Mouse (Mus musculus): Measurements from ENCODE around the gene Gal3st4. TPM values are rescaled to one million over a fixed set of nuclear protein-coding genes. Genes with fewer than 3 reads are reported as not detected.
"Not testable (repeated sequence)": the region's sequence is repeated elsewhere in the genome, so short reads cannot be mapped to it uniquely, and the experiment has no call there.

Gene Gal3st4
- polyA plus RNA-seq, 1 experiment, result not detected

DNA sequence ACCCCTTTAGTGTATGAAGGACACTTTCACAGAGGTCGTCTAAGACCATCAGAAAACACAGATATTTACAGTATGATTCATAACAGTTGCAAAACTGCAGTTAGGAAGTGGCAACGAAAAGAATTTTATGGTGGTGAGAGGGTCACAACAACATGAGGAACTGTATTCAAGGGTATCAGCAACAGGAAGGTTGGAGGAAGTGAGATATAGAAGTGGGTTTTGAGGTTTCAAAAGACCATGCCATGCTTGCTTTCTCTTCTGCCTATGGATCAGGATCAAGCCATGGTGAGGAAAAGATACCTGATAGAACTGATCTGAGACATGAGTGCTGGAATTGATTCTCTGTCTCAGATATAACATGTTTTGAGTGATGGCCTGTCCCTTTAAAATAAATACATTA, 45.3 kb downstream of the Gal3st4 start:
- Histone ChIP-seq H3K27me3 (replicated peaks) (peaks cover 26% of the 10 kb centered on the region), H3K36me3 (replicated peaks; ENCODE audit: low read length) (no peaks in the 10 kb centered on the region), H3K9me3 (no peaks in the 10 kb centered on the region), H3K4me1 (peaks cover 51% of the 10 kb centered on the region), H3K4me3 (replicated peaks) (peak overlapping the region; percentile 57)
- peak; percentile 76; the same call in 1 of the 2 replicates for TF ChIP-seq FLI1 (IDR thresholded peaks at IDR 0.05; ENCODE audit: low read length)
- TF ChIP-seq GATA1 (IDR thresholded peaks at IDR 0.05; ENCODE audit: borderline replicate concordance, low read length), result peak; percentile 80; the same call in 1 of the 3 replicates

- TF ChIP-seq GATA1 (IDR thresholded peaks at IDR 0.05; ENCODE audit: borderline replicate concordance, low read length) (no peak), FLI1 (IDR thresholded peaks at IDR 0.05; ENCODE audit: low read length) (no peak)
- Histone ChIP-seq H3K4me3 (replicated peaks) (peak overlapping the region; percentile 19), H3K4me1 (peaks cover 57% of the 10 kb centered on the region)
These were observed 46.1 kb downstream of the Gal3st4 start for GRCm38 (mm10) chr5:138226491-138226890.

GRCm38 (mm10) chr5:138225700-138226099, 46.9 kb downstream of the Gal3st4 start, which contains the start of gene Nxpe5:
Gene Nxpe5 (plus strand): TSS chr5:138225898.
- TF ChIP-seq GATA1 (IDR thresholded peaks at IDR 0.05; ENCODE audit: borderline replicate concordance, low read length) (no peak), FLI1 (IDR thresholded peaks at IDR 0.05; ENCODE audit: low read length) (no peak)
- Histone ChIP-seq H3K9me3 (no peaks in the 10 kb centered on the region), H3K36me3 (replicated peaks; ENCODE audit: low read length) (no peaks in the 10 kb centered on the region), H3K27me3 (replicated peaks) (peaks cover 23% of the 10 kb centered on the region), H3K4me1 (peaks cover 55% of the 10 kb centered on the region), H3K4me3 (replicated peaks) (peak within 1 kb of the TSS; percentile 19)

More at GRCm38 (mm10) chr5:138226491-138226890, 46.1 kb downstream of the Gal3st4 start:
- no peaks in the 10 kb centered on the region for H3K9me3 ChIP-seq
- peaks cover 24% of the 10 kb centered on the region for H3K27me3 ChIP-seq (replicated peaks)
- H3K36me3 ChIP-seq (replicated peaks; ENCODE audit: low read length), result no peaks in the 10 kb centered on the region

- TF ChIP-seq FLI1 (IDR thresholded peaks at IDR 0.05; ENCODE audit: low read length) (no peak), GATA1 (IDR thresholded peaks at IDR 0.05; ENCODE audit: borderline replicate concordance, low read length) (no peak)
- peaks cover 32% of the 10 kb centered on the region for H3K4me1 ChIP-seq
- no peaks in the 10 kb centered on the region for H3K9me3 ChIP-seq
These were observed 49.4 kb downstream of the Gal3st4 start for GRCm38 (mm10) chr5:138223287-138223686.

DNA sequence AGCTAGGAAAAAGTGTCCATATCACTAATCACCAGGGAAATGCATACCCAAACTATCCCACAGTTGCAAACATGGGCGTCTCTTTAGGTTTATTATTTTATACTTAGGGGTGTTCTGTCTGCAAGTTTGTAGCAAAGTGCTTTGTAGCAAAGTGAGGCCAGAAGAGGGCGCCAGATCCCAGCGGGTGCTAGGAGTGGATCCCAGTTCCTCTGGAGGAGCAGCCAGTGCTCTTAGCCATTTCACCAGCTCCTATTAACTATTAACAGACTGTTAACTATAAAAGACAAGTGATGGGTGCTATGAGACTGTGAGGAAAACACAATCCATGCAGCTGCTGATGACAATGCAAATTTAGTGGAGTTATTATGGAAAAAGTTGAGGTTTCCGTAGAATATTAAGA, 50.5 kb downstream of the Gal3st4 start:
- Histone ChIP-seq H3K9me3 (peaks cover 6% of the 10 kb centered on the region), H3K27me3 (replicated peaks) (peaks cover 14% of the 10 kb centered on the region), H3K4me1 (peaks cover 21% of the 10 kb centered on the region), H3K36me3 (replicated peaks; ENCODE audit: low read length) (no peaks in the 10 kb centered on the region), H3K4me3 (replicated peaks) (no peak overlapping the region)
- TF ChIP-seq GATA1 (IDR thresholded peaks at IDR 0.05; ENCODE audit: borderline replicate concordance, low read length), result no peak
- no peak for TF ChIP-seq FLI1 (IDR thresholded peaks at IDR 0.05; ENCODE audit: low read length)

More at GRCm38 (mm10) chr5:138223287-138223686, 49.4 kb downstream of the Gal3st4 start:
- Histone ChIP-seq H3K36me3 (replicated peaks; ENCODE audit: low read length) (no peaks in the 10 kb centered on the region), H3K27me3 (replicated peaks) (peaks cover 15% of the 10 kb centered on the region), H3K4me3 (replicated peaks) (no peak overlapping the region)

GRCm38 (mm10) chr5:138219864-138220263, 52.8 kb downstream of the Gal3st4 start:
- Histone ChIP-seq H3K4me3 (replicated peaks) (no peak overlapping the region), H3K4me1 (peaks cover 6% of the 10 kb centered on the region; the same call in 1 of the 2 replicates), H3K9me3 (peaks cover 28% of the 10 kb centered on the region), H3K27me3 (replicated peaks) (peaks cover 11% of the 10 kb centered on the region), H3K36me3 (replicated peaks; ENCODE audit: low read length) (no peaks in the 10 kb centered on the region)
- TF ChIP-seq GATA1 (IDR thresholded peaks at IDR 0.05; ENCODE audit: borderline replicate concordance, low read length) (no peak), FLI1 (IDR thresholded peaks at IDR 0.05; ENCODE audit: low read length) (no peak)

DNA sequence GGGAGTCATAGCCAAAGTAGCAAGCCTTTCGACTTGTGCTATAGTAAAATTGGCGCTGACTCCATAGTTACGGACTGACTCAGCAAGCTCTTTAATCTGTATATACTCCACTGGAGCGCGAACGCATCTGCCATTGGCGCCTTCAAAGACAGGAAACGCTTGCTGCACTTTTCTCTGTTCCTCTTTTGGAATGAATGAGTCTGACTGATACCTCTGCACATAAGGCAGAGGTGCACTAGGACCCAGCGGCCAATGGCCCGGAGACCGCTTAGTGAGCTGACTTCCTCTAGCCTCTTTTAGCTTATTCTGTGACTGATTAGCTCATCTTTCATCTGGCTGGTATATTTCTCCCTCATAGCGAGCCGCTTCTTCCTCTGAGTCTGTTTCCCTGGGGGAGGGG, 56.0 kb downstream of the Gal3st4 start:
- H3K4me1 ChIP-seq; H3K4me3 ChIP-seq (replicated peaks); H3K36me3 ChIP-seq (replicated peaks; ENCODE audit: low read length); H3K27me3 ChIP-seq (replicated peaks): not testable (repeated sequence)
- peaks cover 33% of the 10 kb centered on the region for H3K9me3 ChIP-seq

Other genes with a start within 250 kb of the Gal3st4 start
- gene Smok3c, start 219.6 kb downstream of the Gal3st4 start, polyA plus RNA-seq (2012; ENCODE audit: insufficient read depth, low replicate concordance), result not detected in 2 replicates
- gene Zkscan1, start 187.8 kb downstream of the Gal3st4 start, polyA plus RNA-seq (2012; ENCODE audit: insufficient read depth, low replicate concordance), result 0.38 TPM in 1 of 2 replicates, not detected in the other
- 0.86 TPM in 1 of 2 replicates, not detected in the other for gene Zscan21, start 155.9 kb downstream of the Gal3st4 start, polyA plus RNA-seq (2012; ENCODE audit: insufficient read depth, low replicate concordance)
- gene Zfp113, start 117.1 kb downstream of the Gal3st4 start, polyA plus RNA-seq (2012; ENCODE audit: insufficient read depth, low replicate concordance), result 0.13 TPM in 1 of 2 replicates, not detected in the other
- gene Cops6, start 111.8 kb downstream of the Gal3st4 start, polyA plus RNA-seq (2012; ENCODE audit: insufficient read depth, low replicate concordance), result 18.0 and 85.5 TPM in 2 replicates
- gene Ap4m1, start 100.8 kb downstream of the Gal3st4 start, polyA plus RNA-seq (2012; ENCODE audit: insufficient read depth, low replicate concordance), result 5.5 and 7.4 TPM in 2 replicates
- 6.7 and 10.6 TPM in 2 replicates for gene Mcm7, start 100.4 kb downstream of the Gal3st4 start, polyA plus RNA-seq (2012; ENCODE audit: insufficient read depth, low replicate concordance)
- 21.9 and 50.3 TPM in 2 replicates for gene Taf6, start 85.4 kb downstream of the Gal3st4 start, polyA plus RNA-seq (2012; ENCODE audit: insufficient read depth, low replicate concordance)
- 1.8 and 2.1 TPM in 2 replicates for gene Cnpy4, start 85.4 kb downstream of the Gal3st4 start, polyA plus RNA-seq (2012; ENCODE audit: insufficient read depth, low replicate concordance)
- 3.8 TPM in 1 of 2 replicates, not detected in the other for gene Mblac1, start 78.5 kb downstream of the Gal3st4 start, polyA plus RNA-seq (2012; ENCODE audit: insufficient read depth, low replicate concordance)
- gene Nxpe5, start 46.9 kb downstream of the Gal3st4 start, polyA plus RNA-seq (2012; ENCODE audit: insufficient read depth, low replicate concordance), result 0.40 TPM in 1 of 2 replicates, not detected in the other
- 61.6 and 131 TPM in 2 replicates for gene Lamtor4, start 17.4 kb downstream of the Gal3st4 start, polyA plus RNA-seq (2012; ENCODE audit: insufficient read depth, low replicate concordance)
- 49.9 and 62.5 TPM in 2 replicates for gene BC037034, start 8.8 kb downstream of the Gal3st4 start, polyA plus RNA-seq (2012; ENCODE audit: insufficient read depth, low replicate concordance)
- not detected in 2 replicates for gene Gm43720, start 7.1 kb upstream of the Gal3st4 start, polyA plus RNA-seq (2012; ENCODE audit: insufficient read depth, low replicate concordance)
- 2.6 and 3.1 TPM in 2 replicates for gene Gpc2, start 7.2 kb upstream of the Gal3st4 start, polyA plus RNA-seq (2012; ENCODE audit: insufficient read depth, low replicate concordance)
- 0.66 and 9.2 TPM in 2 replicates for gene Stag3, start 7.4 kb upstream of the Gal3st4 start, polyA plus RNA-seq (2012; ENCODE audit: insufficient read depth, low replicate concordance)
- gene Pvrig, start 69.1 kb upstream of the Gal3st4 start, polyA plus RNA-seq (2012; ENCODE audit: insufficient read depth, low replicate concordance), result not detected in 2 replicates
- gene Zfp157, start 168.6 kb upstream of the Gal3st4 start, polyA plus RNA-seq (2012; ENCODE audit: insufficient read depth, low replicate concordance), result 0.27 TPM in 1 of 2 replicates, not detected in the other